Mouse (Mus musculus) olfactory bulb, adult 2 months (tissue): ENCODE data around the gene Pjvk.

Source experiments
- CTCF ChIP-seq: fragments of 200-500 bp; IDR thresholded peaks from 2 replicates; pipeline ENCODE4 v1.5.1; 2012; ENCODE audit warnings: low read depth, mild to moderate bottlenecking, low read length, moderate library complexity; ENCODE audit not compliant: insufficient read depth
- POLR2A ChIP-seq: fragments of 200-500 bp; IDR thresholded peaks from 2 replicates; pipeline ENCODE4 v1.6.1; 2012; ENCODE audit warnings: mild to moderate bottlenecking, low read depth, low read length, moderate library complexity; ENCODE audit not compliant: insufficient read depth

- TF ChIP-seq POLR2A (no peak), CTCF (no peak)
Observed at GRCm38 (mm10) chr2:76705655-76706054, 57.4 kb downstream of the Pjvk start.
